Mouse (Mus musculus): ENCODE data around the gene Arfgef2. TPM values are rescaled to one million over a fixed set of nuclear protein-coding genes. Genes with fewer than 3 reads are reported as not detected.
A peak's percentile ranks its signal among the peaks of the same experiment; 100 is the strongest.

Gene Arfgef2
- total and polyA plus RNA-seq, 3 experiments: 19.1 to 27.4 (median 24.5) TPM

DNA sequence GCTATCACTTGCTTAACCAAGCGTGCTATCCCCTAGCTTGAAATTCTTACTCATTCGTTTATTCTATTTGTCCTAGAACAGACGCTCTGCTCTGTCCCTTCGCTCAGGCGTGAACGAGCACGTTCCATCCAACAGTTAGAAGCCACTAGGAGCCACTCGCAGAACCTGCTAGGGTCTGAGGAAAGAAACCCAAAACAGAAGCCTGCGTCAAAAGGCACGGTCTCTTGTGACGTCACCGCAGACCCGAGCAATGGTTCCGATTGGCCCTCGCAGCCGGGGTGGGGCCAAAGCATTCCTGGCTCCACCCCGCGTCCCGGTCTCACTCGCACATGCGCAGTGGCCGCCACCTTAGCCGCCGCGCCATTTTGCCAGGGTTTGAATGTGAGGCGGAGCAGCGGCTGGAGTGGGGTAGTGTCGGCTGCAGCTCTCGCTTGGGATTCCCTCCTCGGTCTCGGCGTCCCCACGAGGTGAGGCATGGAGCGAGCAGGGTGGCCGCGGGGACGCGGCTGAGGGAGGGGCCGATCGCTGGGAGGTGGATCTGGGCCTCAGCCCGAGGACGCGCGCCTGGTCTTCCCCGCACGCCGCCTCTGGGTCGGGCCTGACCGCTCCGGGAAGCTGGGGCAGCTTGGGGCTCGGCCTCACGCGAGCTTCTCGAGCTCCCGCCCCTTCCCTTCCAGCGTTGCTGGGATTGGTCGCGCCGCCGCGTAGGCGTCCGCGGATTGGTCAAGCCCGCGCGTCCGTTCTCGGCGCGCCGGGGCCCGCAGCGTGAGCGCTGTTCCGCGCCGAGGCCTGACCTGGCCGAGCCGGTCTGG lies 100.5 kb downstream of the Arfgef2 start, which contains the start of gene Cse1l (continued):
- TF ChIP-seq ZMIZ1 (IDR thresholded peaks at IDR 0.05; ENCODE audit: low read depth, low read length): peak; percentile 81
- TF ChIP-seq TAL1 (IDR thresholded peaks at IDR 0.05; ENCODE audit: low read length): no peak
- TF ChIP-seq MEF2A (IDR thresholded peaks at IDR 0.05; ENCODE audit: extremely low read depth, insufficient replicate concordance, low read depth, low read length, poor library complexity, severe bottlenecking): 0 out of 2 replicates have a peak, but pooled peaks have one; percentile 26
- TF ChIP-seq ZNF384 (IDR thresholded peaks at IDR 0.05; ENCODE audit: low read depth, low read length): no peak
- no peak for TF ChIP-seq MYB (IDR thresholded peaks at IDR 0.05; ENCODE audit: low read depth, low read length)
- peak; percentile 61 for TF ChIP-seq TCF12 (IDR thresholded peaks at IDR 0.05; ENCODE audit: low read depth, low read length)
- no peak for TF ChIP-seq RCOR1 (IDR thresholded peaks at IDR 0.05; ENCODE audit: low read depth, low read length)
- TF ChIP-seq MAFK (IDR thresholded peaks at IDR 0.05; ENCODE audit: borderline replicate concordance, low read depth, low read length): no peak
- TF ChIP-seq POLR2A (IDR thresholded peaks at IDR 0.05; ENCODE audit: control insufficient read depth in 1 of 2, insufficient read depth in 1 of 2, low read depth in 1 of 2, low read length in 2 of 2, poor library complexity in 1 of 2): peak; percentile 97 to 98
- no peak for TF ChIP-seq MYC (IDR thresholded peaks at IDR 0.05; ENCODE audit: low read depth, low read length)
- peak; percentile 96 for TF ChIP-seq NELFE (IDR thresholded peaks at IDR 0.05; ENCODE audit: low read depth, low read length)
- TF ChIP-seq JUND (IDR thresholded peaks at IDR 0.05; ENCODE audit: low read depth, low read length): no peak
- TF ChIP-seq UBTF (IDR thresholded peaks at IDR 0.05; ENCODE audit: borderline replicate concordance, insufficient read depth, low read depth, low read length): no peak
- TF ChIP-seq ZC3H11A (IDR thresholded peaks at IDR 0.05; ENCODE audit: low read depth, low read length): no peak
- TF ChIP-seq CHD2 (IDR thresholded peaks at IDR 0.05; ENCODE audit: low read length): no peak; the same call in 1 of the 2 replicates
- TF ChIP-seq MAX (IDR thresholded peaks at IDR 0.05; ENCODE audit: low read length): no peak; the same call in 1 of the 2 replicates
- TF ChIP-seq SIN3A (IDR thresholded peaks at IDR 0.05; ENCODE audit: low read length): peak; percentile 67
- TF ChIP-seq MXI1 (IDR thresholded peaks at IDR 0.05; ENCODE audit: low read depth, low read length): peak; percentile 83
- TF ChIP-seq HCFC1 (IDR thresholded peaks at IDR 0.05; ENCODE audit: low read depth, low read length): peak; percentile 70; the same call in 1 of the 2 replicates
- TF ChIP-seq MAZ (IDR thresholded peaks at IDR 0.05; ENCODE audit: low read depth, low read length): peak; percentile 45; the same call in 1 of the 2 replicates
- no peak for TF ChIP-seq EP300 (IDR thresholded peaks at IDR 0.05; ENCODE audit: low read depth in 1 of 2, low read length in 2 of 2)
- no peak for TF ChIP-seq CTCF (IDR thresholded peaks at IDR 0.05 in 2 of 3, conservative IDR thresholded peaks at IDR 0.05 in 1 of 3; ENCODE audit: control insufficient read depth in 1 of 3, insufficient read depth in 1 of 3, low read depth in 2 of 3, low read length in 3 of 3, poor library complexity in 1 of 3, severe bottlenecking in 1 of 3)
- no peak for TF ChIP-seq GATA1 (IDR thresholded peaks at IDR 0.05; ENCODE audit: low read depth, low read length)
- TF ChIP-seq USF2 (IDR thresholded peaks at IDR 0.05; ENCODE audit: borderline replicate concordance in 1 of 2, insufficient read depth in 1 of 2, low read depth in 1 of 2, low read length in 2 of 2): no peak
- no peak for TF ChIP-seq SMC3 (IDR thresholded peaks at IDR 0.05; ENCODE audit: low read depth, low read length)
